Mouse (Mus musculus): ENCODE results near the gene Zfp410. TPM values are rescaled to one million over a fixed set of nuclear protein-coding genes. Genes with fewer than 3 reads are reported as not detected.
A peak's percentile ranks its signal among the peaks of the same experiment; 100 is the strongest.
"Not testable (repeated sequence)": the region's sequence is repeated elsewhere in the genome, so short reads cannot be mapped to it uniquely, and the experiment has no call there.

The Zfp410 gene
- polyA plus RNA-seq, 1 experiment, result 59.5 TPM

DNA sequence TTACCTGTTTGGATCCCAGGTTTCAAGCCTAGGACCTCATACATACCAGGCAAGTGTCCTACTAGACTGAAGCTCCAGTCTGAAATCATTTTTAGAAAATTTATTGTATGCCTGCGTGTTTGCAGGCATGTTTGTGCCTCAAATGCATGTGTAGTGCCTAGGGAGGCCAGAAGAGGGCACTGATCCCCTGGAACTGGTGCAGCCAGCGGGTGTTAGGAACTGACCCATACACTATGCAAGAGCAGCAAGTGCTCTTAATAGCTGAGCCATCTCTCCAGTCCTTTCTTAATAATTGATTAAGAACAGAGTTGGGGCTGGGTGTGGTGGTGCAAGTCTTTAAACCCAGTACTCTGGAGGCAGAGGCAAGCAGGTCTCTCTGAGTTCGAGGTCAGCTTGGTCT lies 28.2 kb upstream of the Zfp410 start:
- TF ChIP-seq POLR2A (IDR thresholded peaks at IDR 0.05; ENCODE audit: borderline replicate concordance, extremely low read depth, insufficient read depth, insufficient read length, poor library complexity, severe bottlenecking) (no peak), CTCF (IDR thresholded peaks at IDR 0.05; ENCODE audit: borderline replicate concordance, extremely low read depth, insufficient read depth, insufficient read length) (peak; percentile 61)
- peak; percentile 18 for DNase-seq (ENCODE audit: low read depth)

DNA sequence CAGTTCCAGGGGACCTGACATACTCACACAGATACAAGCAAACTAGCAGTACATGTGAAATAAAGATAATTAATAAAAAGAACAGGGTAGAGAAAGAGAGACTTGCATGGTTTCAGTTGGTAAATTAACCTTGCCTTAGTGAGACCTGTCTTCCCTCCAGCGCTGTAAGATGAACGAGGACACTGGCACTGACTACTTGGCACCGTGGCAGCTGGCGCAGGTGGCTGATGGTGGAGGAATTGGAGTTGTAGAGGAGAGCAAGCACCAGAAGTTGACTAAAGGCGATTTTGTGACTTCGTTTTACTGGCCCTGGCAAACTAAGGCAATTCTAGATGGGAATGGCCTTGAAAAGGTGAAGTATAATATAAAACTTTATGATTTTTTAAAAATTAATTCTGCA lies 18.8 kb upstream of the Zfp410 start:
- TF ChIP-seq POLR2A (IDR thresholded peaks at IDR 0.05; ENCODE audit: borderline replicate concordance, extremely low read depth, insufficient read depth, insufficient read length, poor library complexity, severe bottlenecking) (no peak), CTCF (IDR thresholded peaks at IDR 0.05; ENCODE audit: borderline replicate concordance, extremely low read depth, insufficient read depth, insufficient read length) (no peak)
- no peak for DNase-seq (ENCODE audit: low read depth)

DNA sequence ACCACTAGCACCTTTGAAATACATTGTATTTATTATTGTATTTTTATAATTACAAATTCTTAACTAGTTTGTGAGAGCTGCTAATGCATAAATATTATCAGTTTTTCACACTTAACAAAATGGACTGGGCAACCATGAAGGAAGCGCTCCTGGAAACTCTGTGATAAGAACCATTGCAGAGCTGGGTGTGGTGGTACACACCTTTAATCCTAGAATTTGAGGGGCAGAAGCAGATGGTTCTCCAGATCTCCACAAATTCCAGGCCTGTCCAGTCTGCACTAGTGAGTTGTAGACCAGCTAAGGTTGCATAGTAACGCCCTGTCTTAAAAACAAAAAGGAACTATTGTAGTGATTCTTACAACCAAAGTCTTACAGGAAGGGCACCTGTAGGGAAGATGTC lies 17.4 kb upstream of the Zfp410 start:
- no peak for TF ChIP-seq POLR2A (IDR thresholded peaks at IDR 0.05; ENCODE audit: borderline replicate concordance, extremely low read depth, insufficient read depth, insufficient read length, poor library complexity, severe bottlenecking)
- TF ChIP-seq CTCF (IDR thresholded peaks at IDR 0.05; ENCODE audit: borderline replicate concordance, extremely low read depth, insufficient read depth, insufficient read length), result no peak
- no peak for DNase-seq (ENCODE audit: low read depth)

DNA sequence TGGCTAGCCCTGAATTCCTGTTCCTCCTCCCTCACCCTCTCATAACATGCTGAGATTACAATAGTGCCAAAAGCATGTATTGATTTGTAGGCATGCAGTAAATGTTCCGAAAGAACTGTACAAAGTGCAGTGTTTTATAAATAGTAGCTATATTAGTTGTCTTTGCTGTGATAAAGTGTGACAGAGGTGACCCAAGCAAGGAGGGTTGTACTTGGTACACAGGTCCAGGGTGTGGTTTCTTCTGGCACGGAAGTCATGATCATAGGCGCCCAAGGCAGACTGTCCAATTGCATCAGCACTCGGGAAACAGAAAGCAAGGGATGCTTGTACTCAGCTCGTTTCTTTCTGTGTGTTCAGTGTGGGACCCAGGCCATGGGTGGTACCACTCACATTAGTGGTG lies 12.6 kb upstream of the Zfp410 start:
- no peak for DNase-seq (ENCODE audit: low read depth)
- TF ChIP-seq POLR2A (IDR thresholded peaks at IDR 0.05; ENCODE audit: borderline replicate concordance, extremely low read depth, insufficient read depth, insufficient read length, poor library complexity, severe bottlenecking) (no peak), CTCF (IDR thresholded peaks at IDR 0.05; ENCODE audit: borderline replicate concordance, extremely low read depth, insufficient read depth, insufficient read length) (no peak)

DNA sequence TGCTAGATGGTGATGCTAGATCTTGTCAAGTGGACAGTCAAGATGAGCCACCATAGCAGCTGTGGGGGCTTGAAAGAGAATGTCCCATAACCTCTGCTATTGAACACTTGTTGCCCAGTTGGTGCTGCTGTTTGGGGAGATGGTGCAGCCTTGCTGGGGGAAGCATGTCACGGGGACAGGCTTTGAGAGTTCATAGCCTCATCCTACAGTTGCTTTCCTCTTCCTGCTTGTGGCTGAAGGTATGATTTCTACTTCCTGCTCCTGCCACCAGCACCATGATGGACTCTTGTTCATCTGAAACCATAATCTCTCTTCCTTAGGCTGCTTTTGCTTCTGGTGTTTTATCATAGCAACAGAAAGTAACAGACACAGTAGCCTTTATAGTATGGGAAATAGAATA lies 12.1 kb upstream of the Zfp410 start:
- no peak for TF ChIP-seq CTCF (IDR thresholded peaks at IDR 0.05; ENCODE audit: borderline replicate concordance, extremely low read depth, insufficient read depth, insufficient read length)
- no peak for TF ChIP-seq POLR2A (IDR thresholded peaks at IDR 0.05; ENCODE audit: borderline replicate concordance, extremely low read depth, insufficient read depth, insufficient read length, poor library complexity, severe bottlenecking)
- DNase-seq (ENCODE audit: low read depth), result no peak

DNA sequence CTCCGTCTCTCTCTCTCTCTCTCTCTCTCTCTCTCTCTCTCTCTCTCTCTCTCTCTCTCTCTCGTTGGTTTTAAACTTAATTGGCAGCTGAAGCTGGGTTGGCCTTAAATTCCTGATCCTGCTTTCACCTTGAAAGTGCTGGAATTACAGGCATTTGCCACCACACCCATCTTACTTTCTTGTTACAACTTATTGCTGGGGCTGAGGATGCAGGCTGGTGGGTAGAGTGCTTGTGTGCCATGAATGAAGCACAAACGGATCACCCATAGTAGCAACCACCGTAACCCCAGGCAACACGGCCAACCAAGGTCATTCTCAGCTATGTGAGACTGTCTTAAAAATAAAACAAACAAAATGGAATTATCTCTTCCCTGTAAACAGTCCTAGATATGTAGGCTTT lies 5.3 kb upstream of the Zfp410 start:
- no peak for DNase-seq (ENCODE audit: low read depth)
- TF ChIP-seq POLR2A (IDR thresholded peaks at IDR 0.05; ENCODE audit: borderline replicate concordance, extremely low read depth, insufficient read depth, insufficient read length, poor library complexity, severe bottlenecking) (no peak), CTCF (IDR thresholded peaks at IDR 0.05; ENCODE audit: borderline replicate concordance, extremely low read depth, insufficient read depth, insufficient read length) (no peak)

DNA sequence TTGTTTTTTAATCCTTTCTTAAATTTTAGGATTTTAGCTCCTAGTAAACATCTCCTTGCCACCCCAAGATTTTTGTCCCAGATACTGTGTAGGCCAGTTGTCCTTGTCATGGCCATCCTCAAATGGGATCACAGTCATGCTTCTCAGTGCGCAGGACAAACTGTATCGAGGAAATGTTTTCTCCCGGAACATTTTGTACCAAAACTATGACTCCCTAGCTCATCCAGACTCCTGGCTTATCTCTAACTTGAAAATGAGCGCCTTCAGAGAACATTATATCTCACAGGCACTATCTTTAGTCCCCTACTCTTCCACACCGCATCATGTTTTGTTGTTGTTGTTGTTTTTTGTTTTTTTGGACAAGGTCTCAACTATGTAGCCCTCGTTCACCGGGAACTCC lies 646 bp upstream of the Zfp410 start:
- DNase-seq (ENCODE audit: low read depth), result no peak

DNA sequence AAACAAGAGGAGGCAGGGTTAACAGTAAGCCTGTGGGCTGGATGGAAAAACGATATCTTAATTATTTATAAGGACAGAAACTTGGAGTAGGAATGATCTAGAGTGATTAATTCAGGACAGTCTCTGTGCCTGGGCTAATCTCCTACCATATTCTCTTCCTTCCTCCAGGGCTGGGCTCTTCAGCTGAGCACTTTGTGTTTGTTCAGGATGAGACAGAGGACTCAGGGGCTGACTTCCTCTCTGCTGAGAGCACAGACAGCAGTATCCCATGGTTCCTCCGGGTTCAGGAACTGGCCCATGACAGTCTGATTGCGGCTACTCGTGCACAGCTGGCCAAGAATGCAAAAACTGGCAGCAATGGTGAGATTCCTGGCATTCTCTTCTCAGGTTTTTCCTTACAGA lies 10.5 kb downstream of the Zfp410 start:
- DNase-seq (ENCODE audit: low read depth), result no peak
- no peak for TF ChIP-seq POLR2A (IDR thresholded peaks at IDR 0.05; ENCODE audit: borderline replicate concordance, extremely low read depth, insufficient read depth, insufficient read length, poor library complexity, severe bottlenecking)
- TF ChIP-seq CTCF (IDR thresholded peaks at IDR 0.05; ENCODE audit: borderline replicate concordance, extremely low read depth, insufficient read depth, insufficient read length), result no peak

More for the DNA sequence above, 646 bp upstream of the Zfp410 start:
- TF ChIP-seq POLR2A (IDR thresholded peaks at IDR 0.05; ENCODE audit: borderline replicate concordance, extremely low read depth, insufficient read depth, insufficient read length, poor library complexity, severe bottlenecking) (no peak), CTCF (IDR thresholded peaks at IDR 0.05; ENCODE audit: borderline replicate concordance, extremely low read depth, insufficient read depth, insufficient read length) (no peak)

DNA sequence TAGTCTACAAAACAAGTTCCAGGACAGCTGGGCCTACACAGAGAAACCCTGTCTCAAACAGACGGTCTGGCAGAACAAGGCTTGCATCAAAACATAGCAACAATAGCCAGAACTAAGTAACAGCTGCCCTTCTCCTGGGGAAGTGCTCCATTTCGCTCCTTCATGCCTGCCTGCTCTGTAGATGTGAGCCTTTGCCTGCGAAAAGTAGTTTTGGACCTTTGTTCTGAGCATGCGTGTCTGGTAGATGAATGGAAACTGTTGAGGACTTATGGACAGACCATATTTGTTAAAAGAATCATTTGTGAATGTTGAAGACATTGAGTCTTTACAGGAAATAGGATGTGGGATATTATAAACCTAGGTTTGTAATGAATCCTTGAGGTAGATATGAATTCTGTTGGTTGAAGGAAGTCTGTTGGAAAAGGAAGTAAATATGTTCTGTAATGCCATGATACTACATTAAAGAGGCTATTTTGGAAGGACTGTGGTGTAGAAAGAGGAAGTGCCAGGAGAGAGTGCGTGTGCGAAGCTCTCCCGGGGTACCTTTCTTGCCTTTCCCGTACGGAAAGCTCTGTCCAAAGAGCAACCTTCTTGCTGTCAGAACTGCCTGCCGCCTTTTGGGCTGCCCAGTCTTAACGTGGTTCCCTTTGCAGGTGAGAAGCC lies 20.4 kb downstream of the Zfp410 start:
- no peak for TF ChIP-seq POLR2A (IDR thresholded peaks at IDR 0.05; ENCODE audit: borderline replicate concordance, extremely low read depth, insufficient read depth, insufficient read length, poor library complexity, severe bottlenecking)

DNA sequence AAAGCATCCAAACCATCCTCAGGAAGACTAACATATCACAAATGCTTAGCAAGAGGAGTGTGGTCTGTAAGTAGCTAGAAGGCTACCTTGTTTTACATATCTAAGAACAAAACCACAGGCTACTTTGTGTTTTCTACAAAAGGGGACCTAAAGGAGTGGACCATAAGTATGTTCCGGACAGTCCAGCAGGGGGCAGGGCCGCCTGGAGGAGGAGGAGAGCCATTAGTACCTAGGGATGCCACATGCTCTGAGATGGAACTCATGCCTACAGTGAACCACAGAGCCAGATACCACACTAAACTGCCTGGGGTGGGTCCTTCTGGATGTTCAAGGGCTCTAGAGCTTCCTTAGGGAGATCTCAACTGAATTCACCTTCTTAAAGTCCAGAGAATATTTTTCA lies 30.5 kb downstream of the Zfp410 start:
- DNase-seq (ENCODE audit: low read depth), result peak; percentile 20

More for the DNA sequence above, 20.4 kb downstream of the Zfp410 start:
- no peak for DNase-seq (ENCODE audit: low read depth)

DNA sequence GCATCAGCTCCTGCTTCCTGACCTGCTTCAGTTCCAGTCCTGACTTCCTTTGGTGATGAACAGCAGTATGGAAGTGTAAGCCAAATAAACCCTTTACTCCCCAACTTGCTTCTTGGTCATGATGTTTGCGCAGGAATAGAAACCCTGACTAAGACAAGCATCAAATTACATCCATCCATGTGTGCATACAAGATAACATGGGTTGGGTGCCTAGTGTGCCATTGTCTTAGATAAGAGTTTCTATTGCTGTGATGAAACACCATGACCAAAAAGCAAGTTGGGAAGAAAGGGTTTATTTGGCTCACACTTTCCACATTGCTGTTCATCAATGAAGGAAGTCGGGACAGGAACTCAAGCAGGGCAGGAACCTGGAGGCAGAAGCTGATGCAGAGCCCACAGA lies 42.0 kb downstream of the Zfp410 start:
- not testable (repeated sequence) for DNase-seq (ENCODE audit: low read depth)

More for the DNA sequence above, 30.5 kb downstream of the Zfp410 start:
- peak; percentile 50; the same call in 1 of the 2 replicates for TF ChIP-seq CTCF (IDR thresholded peaks at IDR 0.05; ENCODE audit: borderline replicate concordance, extremely low read depth, insufficient read depth, insufficient read length)
- TF ChIP-seq POLR2A (IDR thresholded peaks at IDR 0.05; ENCODE audit: borderline replicate concordance, extremely low read depth, insufficient read depth, insufficient read length, poor library complexity, severe bottlenecking), result no peak

DNA sequence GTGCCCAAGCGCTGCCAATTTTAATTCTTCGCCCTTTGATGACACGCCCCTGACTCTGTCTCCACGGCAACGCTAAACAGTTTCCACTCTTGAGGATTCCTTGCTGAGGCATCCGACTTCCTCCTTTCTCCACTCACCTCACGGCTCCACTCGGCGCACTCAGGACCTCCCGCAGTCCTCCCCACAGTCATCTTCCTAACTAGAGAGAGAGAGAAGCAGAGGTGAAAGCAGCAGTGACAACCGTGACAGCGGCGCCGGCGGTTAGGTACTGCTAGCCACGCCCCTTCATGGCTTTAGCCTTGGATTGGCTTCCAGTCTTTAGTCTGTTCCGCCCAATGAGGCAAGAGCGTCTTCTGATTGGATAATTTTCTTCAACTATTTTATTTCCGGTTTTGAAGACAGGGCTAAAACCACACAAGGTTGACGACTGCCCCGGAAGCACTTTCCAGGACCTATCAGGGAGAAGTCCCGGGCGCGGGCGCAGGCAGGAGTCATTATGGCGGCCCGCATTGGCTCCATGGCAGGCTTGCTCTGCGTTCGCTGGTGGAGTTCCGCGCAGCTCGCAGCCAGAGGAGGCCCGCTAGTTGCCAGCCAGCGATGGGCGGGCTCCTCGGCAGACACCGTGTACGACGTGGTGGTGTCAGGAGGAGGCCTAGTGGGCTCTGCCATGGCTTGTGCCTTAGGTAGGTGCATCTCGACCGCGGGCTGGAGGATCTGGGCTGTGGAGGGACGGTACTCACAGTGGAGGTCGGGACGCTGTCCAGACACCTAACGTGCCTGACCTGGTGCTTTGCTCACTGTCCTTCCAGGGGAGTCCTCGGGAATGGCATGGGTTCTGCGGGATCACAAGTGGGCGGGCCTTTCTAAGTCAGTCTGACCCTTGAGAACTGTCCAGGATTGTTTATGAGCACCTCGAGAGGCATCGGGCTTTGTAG lies 45.2 kb downstream of the Zfp410 start, which contains the start of the genes Coq6 and Fam161b:
Gene Coq6, plus strand, starts transcription at position 103 of the 935 bp plus-strand sequence.
Gene Fam161b, minus strand, starts transcription at position 279 of the 935 bp plus-strand sequence.
- DNase-seq (ENCODE audit: low read depth), result peak; percentile 100
- no peak for TF ChIP-seq CTCF (IDR thresholded peaks at IDR 0.05; ENCODE audit: borderline replicate concordance, extremely low read depth, insufficient read depth, insufficient read length)
- peak; percentile 51; the same call in 1 of the 2 replicates for TF ChIP-seq POLR2A (IDR thresholded peaks at IDR 0.05; ENCODE audit: borderline replicate concordance, extremely low read depth, insufficient read depth, insufficient read length, poor library complexity, severe bottlenecking)

Measured in brain, embryonic 14.5 days (tissue).